ENCODE assay signal across 28 mouse cellular contexts in the genomic region with DNA sequence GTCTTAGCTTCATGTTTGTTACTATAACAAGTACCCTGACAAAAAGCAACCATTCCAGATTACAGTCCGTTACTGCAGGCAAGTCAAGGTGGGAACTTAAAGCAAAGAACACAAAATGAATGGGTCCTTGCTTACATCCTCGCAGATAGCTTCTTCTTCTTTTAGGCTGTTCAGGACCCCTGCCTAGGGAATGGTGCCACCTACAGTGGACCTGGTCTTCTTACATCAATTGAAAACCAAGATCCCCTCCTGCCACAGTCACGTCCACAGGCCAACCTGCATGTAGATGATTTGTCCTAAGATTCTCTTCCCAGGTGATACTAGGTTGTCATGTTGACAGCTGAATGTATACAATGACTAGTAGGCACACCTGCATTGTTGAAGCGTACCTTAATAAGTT.
"Had no signal": no experiment of that assay in that cellular context is flagged by ENCODE, and none has a peak within 500 bp of the region (broad histone marks: within the 10 kb centered on the region; RNA-seq: fewer than 3 reads in every experiment).

No protein-coding gene starts in this region.

- H3K27me3 ChIP-seq: embryonic facial prominence, embryonic 12.5 days; embryonic facial prominence, embryonic 13.5 days; embryonic facial prominence, embryonic 15.5 days; forebrain, embryonic 12.5 days; forebrain, embryonic 13.5 days; forebrain, embryonic 15.5 days had no signal

- ATAC-seq: forebrain, embryonic 13.5 days; forebrain, embryonic 14.5 days; forebrain, embryonic 15.5 days; forebrain, embryonic 16.5 days; forebrain, postnatal 0 days had no signal

- H3K4me2 ChIP-seq: embryonic facial prominence, embryonic 12.5 days; embryonic facial prominence, embryonic 13.5 days; embryonic facial prominence, embryonic 15.5 days; forebrain, embryonic 12.5 days; forebrain, embryonic 13.5 days; forebrain, embryonic 15.5 days had no signal

- H3K4me3 ChIP-seq: embryonic facial prominence, embryonic 10.5 days; embryonic facial prominence, embryonic 12.5 days; embryonic facial prominence, embryonic 13.5 days; embryonic facial prominence, embryonic 15.5 days; erythroblast, embryonic 14.5 days; forebrain, embryonic 10.5 days; forebrain, embryonic 12.5 days; forebrain, embryonic 13.5 days; forebrain, embryonic 15.5 days; gastrocnemius, adult 2 months had no signal

- H3K36me3 ChIP-seq: embryonic facial prominence, embryonic 10.5 days; embryonic facial prominence, embryonic 12.5 days; embryonic facial prominence, embryonic 13.5 days; embryonic facial prominence, embryonic 15.5 days; forebrain, embryonic 10.5 days; forebrain, embryonic 12.5 days; forebrain, embryonic 15.5 days had no signal

- H3K9ac ChIP-seq: embryonic facial prominence, embryonic 12.5 days; embryonic facial prominence, embryonic 13.5 days; embryonic facial prominence, embryonic 15.5 days; forebrain, embryonic 12.5 days; forebrain, embryonic 13.5 days; forebrain, embryonic 15.5 days; forebrain, postnatal 0 days had no signal

- DNase-seq: cerebellum, adult 2 months; cerebellum, adult 8-10 months; cerebellum, adult 9-10 months; cerebellum, adult 9-11 months; cerebellum, postnatal 10 days; cerebellum, postnatal 14 days; cerebellum, postnatal 25 days; cerebellum, postnatal 36 days; embryo, embryonic 11 days; forebrain, postnatal 0 days; gastrocnemius, adult 2 months; gastrocnemius, postnatal 10 days; gastrocnemius, postnatal 14 days; gastrocnemius, postnatal 25 days; gastrocnemius, postnatal 36 days; heart, adult 11 months; heart, adult 18-20 months had no signal

- H3K9me3 ChIP-seq: embryonic facial prominence, embryonic 12.5 days; embryonic facial prominence, embryonic 13.5 days; embryonic facial prominence, embryonic 15.5 days; forebrain, embryonic 10.5 days; forebrain, embryonic 12.5 days; forebrain, embryonic 13.5 days; forebrain, embryonic 15.5 days had no signal

- H3K27ac ChIP-seq: embryonic facial prominence, embryonic 10.5 days; embryonic facial prominence, embryonic 12.5 days; embryonic facial prominence, embryonic 13.5 days; embryonic facial prominence, embryonic 15.5 days; forebrain, embryonic 10.5 days; forebrain, embryonic 12.5 days; gastrocnemius, adult 2 months had no signal

- H3K4me1 ChIP-seq: embryonic facial prominence, embryonic 12.5 days; embryonic facial prominence, embryonic 13.5 days; embryonic facial prominence, embryonic 15.5 days had no signal
